Mouse (Mus musculus) bone marrow, adult 2 months (tissue): ENCODE measurements around the gene Tiprl.

ENCODE experiments used
- CTCF ChIP-seq: fragments of 200-500 bp; IDR thresholded peaks from 2 replicates; pipeline ENCODE4 v1.5.1; 2011; ENCODE audit warnings: low read length, control low read depth; ENCODE audit not compliant: control insufficient read depth, insufficient read depth
- POLR2A ChIP-seq: fragments of 200-500 bp; IDR thresholded peaks from 2 replicates; pipeline ENCODE4 v1.6.1; 2011; ENCODE audit warnings: low read depth, mild to moderate bottlenecking, control low read depth, low read length, borderline replicate concordance; ENCODE audit not compliant: control insufficient read depth

- TF ChIP-seq CTCF = no peak
- no peak for TF ChIP-seq POLR2A
Measured at GRCm38 (mm10) chr1:165171277-165171676, 65.5 kb downstream of the Tiprl start.
